Mouse (Mus musculus) retina, embryonic 14.5 days (tissue): ENCODE measurements around the gene Gm12789.
"Not testable (repeated sequence)": the region's sequence is repeated elsewhere in the genome, so short reads cannot be mapped to it uniquely, and the experiment has no call there.

ENCODE experiments used
- DNase-seq: peaks from one replicate; pipeline ENCODE4 v3.0.0-alpha.2; 2015; ENCODE audit warnings: low spot score

Gene Gm12789

DNA sequence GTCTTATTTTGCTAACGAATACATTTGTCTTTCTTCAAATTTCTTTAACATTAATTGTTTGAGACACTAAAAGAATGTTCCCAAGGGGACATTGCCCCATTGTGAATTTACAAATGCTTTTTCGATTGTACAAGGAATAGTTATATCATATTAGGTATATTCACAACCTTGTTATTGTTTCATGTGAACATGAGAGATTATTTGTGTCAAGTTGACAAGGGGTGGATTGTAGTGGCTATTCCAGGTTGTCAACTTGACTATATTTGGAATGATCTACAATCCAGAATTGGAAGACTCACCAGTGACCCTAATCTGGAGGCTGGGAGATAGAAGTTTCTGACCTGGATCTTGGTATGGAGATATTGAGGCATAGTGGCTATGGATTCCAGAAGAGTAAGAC lies at the start of gene Gm12789:
Gene Gm12789 (plus strand): TSS at position 301 of the 400 bp plus-strand sequence.
- DNase-seq, result not testable (repeated sequence)

- not testable (repeated sequence) for DNase-seq
These were observed 46.3 kb upstream of the Gm12789 start, which contains the start of gene Gm12794 for GRCm38 (mm10) chr4:101940107-101940506. Gene Gm12794 (plus strand): TSS chr4:101940407.

GRCm38 (mm10) chr4:101980949-101981348 lies 5.5 kb upstream of the Gm12789 start, which contains the start of gene Gm12790:
Gene Gm12790 (minus strand): TSS chr4:101981049.
- DNase-seq, result not testable (repeated sequence)

- no peak for DNase-seq
These were observed 748 bp upstream of the Gm12789 start for GRCm38 (mm10) chr4:101985678-101986077.

GRCm38 (mm10) chr4:101997426-101997825 lies 11.0 kb downstream of the Gm12789 start:
- no peak for DNase-seq

DNA sequence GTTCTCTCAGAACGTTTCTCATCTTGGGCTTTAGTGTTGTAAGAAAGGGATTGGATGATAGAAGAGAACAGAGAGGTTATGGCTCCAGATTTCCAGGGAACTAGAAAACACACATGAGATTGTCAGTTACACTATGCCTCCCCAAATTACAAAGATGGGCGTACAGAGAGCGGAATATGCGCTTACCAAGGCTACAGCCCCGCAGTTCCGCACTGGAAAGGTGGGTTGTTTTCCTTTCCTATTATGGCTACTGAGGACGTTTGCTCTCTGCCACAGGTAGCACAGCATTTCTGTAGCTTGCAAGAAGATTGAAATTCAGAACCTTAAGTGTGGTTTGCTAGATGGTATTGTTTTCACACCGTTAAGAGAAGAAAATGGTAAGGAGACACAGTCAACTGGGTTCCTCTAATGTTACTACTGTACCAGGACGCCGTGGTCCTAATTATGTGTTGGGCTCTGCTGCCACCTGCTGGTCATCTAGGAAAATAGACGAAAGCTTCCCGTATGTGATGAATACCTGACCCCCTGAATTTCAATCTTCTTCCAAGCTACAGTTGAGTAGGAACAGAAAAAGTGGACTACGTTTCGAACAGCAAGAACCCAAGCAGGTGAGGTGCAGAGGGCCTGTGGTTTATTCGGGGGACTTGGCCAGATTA lies 12.0 kb downstream of the Gm12789 start:
- DNase-seq, result peak; percentile 93

DNA sequence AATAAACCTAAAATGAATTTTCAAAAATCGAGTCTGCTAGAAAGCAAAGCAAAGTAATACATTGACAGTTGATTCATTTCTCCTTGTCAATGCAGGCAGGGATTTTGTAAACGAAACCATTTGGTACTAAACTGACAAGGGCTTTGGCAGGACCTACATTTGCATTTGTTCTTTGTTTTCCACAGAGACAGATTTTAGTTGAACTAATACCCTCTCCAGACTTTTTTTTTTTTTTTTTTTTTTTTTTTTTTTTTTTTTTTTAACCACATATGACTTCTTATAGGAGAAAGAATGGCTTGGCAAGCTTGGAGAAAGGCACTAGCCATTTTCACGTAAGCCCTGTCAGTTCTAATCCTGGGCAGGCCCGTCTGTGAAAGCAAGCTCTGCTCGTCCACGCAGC lies 40.2 kb downstream of the Gm12789 start:
- no peak for DNase-seq
